Mouse (Mus musculus): ENCODE data around the gene Eif3i. TPM values are rescaled to one million over a fixed set of nuclear protein-coding genes. Genes with fewer than 3 reads are reported as not detected.
A peak's percentile ranks its signal among the peaks of the same experiment; 100 is the strongest.

Eif3i gene
- polyA plus RNA-seq, 1 experiment from 2014 or later: 221 TPM

- 82% methylated on average over 1 of the region's 1 CpGs for WGBS
Measured at GRCm38 (mm10) chr4:129584370-129584769, 16.1 kb downstream of the Eif3i start.

GRCm38 (mm10) chr4:129582251-129582650 is 18.2 kb downstream of the Eif3i start:
- WGBS: 80% methylated on average over 1 of the region's 1 CpGs

More at GRCm38 (mm10) chr4:129584370-129584769, 16.1 kb downstream of the Eif3i start:
- Histone ChIP-seq H3K4me3 (ENCODE audit: low read depth, low read length) (no peak overlapping the region), H3K36me3 (ENCODE audit: control insufficient read depth, insufficient read depth, low read length) (no peaks in the 10 kb centered on the region), H3K4me1 (ENCODE audit: control insufficient read depth, insufficient read depth, low read length) (no peaks in the 10 kb centered on the region), H3K9me3 (ENCODE audit: control insufficient read depth, low read length) (no peaks in the 10 kb centered on the region), H3K9ac (replicated peaks; ENCODE audit: low read depth, low read length) (no peak overlapping the region), H3K27me3 (ENCODE audit: control insufficient read depth, insufficient read depth, low read length) (no peaks in the 10 kb centered on the region), H3K4me2 (ENCODE audit: low read depth, low read length) (peak overlapping the region; percentile 48; the same call in 1 of the 2 replicates), H3K27ac (ENCODE audit: low read depth, low read length) (no peak overlapping the region)
- ATAC-seq (ENCODE audit: low read depth): no peak

GRCm38 (mm10) chr4:129580347-129580746 is 20.1 kb downstream of the Eif3i start:
- Histone ChIP-seq H3K9me3 (ENCODE audit: control insufficient read depth, low read length) (no peaks in the 10 kb centered on the region), H3K4me2 (ENCODE audit: low read depth, low read length) (no peak overlapping the region), H3K27me3 (ENCODE audit: control insufficient read depth, insufficient read depth, low read length) (no peaks in the 10 kb centered on the region), H3K4me3 (ENCODE audit: low read depth, low read length) (no peak overlapping the region), H3K4me1 (ENCODE audit: control insufficient read depth, insufficient read depth, low read length) (no peaks in the 10 kb centered on the region; the same call in 1 of the 2 replicates), H3K9ac (replicated peaks; ENCODE audit: low read depth, low read length) (no peak overlapping the region), H3K27ac (ENCODE audit: low read depth, low read length) (no peak overlapping the region), H3K36me3 (ENCODE audit: control insufficient read depth, insufficient read depth, low read length) (no peaks in the 10 kb centered on the region)
- ATAC-seq (ENCODE audit: low read depth): no peak
- 78% methylated on average over 7 of the region's 7 CpGs for WGBS

More at GRCm38 (mm10) chr4:129582251-129582650, 18.2 kb downstream of the Eif3i start:
- Histone ChIP-seq H3K4me1 (ENCODE audit: control insufficient read depth, insufficient read depth, low read length) (no peaks in the 10 kb centered on the region), H3K27ac (ENCODE audit: low read depth, low read length) (no peak overlapping the region), H3K9ac (replicated peaks; ENCODE audit: low read depth, low read length) (no peak overlapping the region), H3K4me2 (ENCODE audit: low read depth, low read length) (no peak overlapping the region), H3K27me3 (ENCODE audit: control insufficient read depth, insufficient read depth, low read length) (no peaks in the 10 kb centered on the region), H3K4me3 (ENCODE audit: low read depth, low read length) (no peak overlapping the region), H3K9me3 (ENCODE audit: control insufficient read depth, low read length) (no peaks in the 10 kb centered on the region), H3K36me3 (ENCODE audit: control insufficient read depth, insufficient read depth, low read length) (no peaks in the 10 kb centered on the region)
- ATAC-seq (ENCODE audit: low read depth): no peak

- WGBS: 78% methylated on average over 5 of the region's 5 CpGs
- Histone ChIP-seq H3K9me3 (ENCODE audit: control insufficient read depth, low read length) (no peaks in the 10 kb centered on the region), H3K4me1 (ENCODE audit: control insufficient read depth, insufficient read depth, low read length) (no peaks in the 10 kb centered on the region; the same call in 1 of the 2 replicates), H3K27me3 (ENCODE audit: control insufficient read depth, insufficient read depth, low read length) (no peaks in the 10 kb centered on the region), H3K4me3 (ENCODE audit: low read depth, low read length) (no peak within 1 kb of the TSS), H3K36me3 (ENCODE audit: control insufficient read depth, insufficient read depth, low read length) (no peaks in the 10 kb centered on the region), H3K4me2 (ENCODE audit: low read depth, low read length) (no peak within 1 kb of the TSS), H3K27ac (ENCODE audit: low read depth, low read length) (no peak within 1 kb of the TSS), H3K9ac (replicated peaks; ENCODE audit: low read depth, low read length) (no peak within 1 kb of the TSS)
- ATAC-seq (ENCODE audit: low read depth): no peak
Measured at GRCm38 (mm10) chr4:129578466-129578865, 22.0 kb downstream of the Eif3i start, which contains the start of gene Fam167b. Gene Fam167b (minus strand): TSS chr4:129578549.

- Histone ChIP-seq H3K27ac (ENCODE audit: low read depth, low read length) (no peak overlapping the region), H3K4me2 (ENCODE audit: low read depth, low read length) (no peak overlapping the region), H3K27me3 (ENCODE audit: control insufficient read depth, insufficient read depth, low read length) (no peaks in the 10 kb centered on the region), H3K9me3 (ENCODE audit: control insufficient read depth, low read length) (no peaks in the 10 kb centered on the region), H3K4me1 (ENCODE audit: control insufficient read depth, insufficient read depth, low read length) (no peaks in the 10 kb centered on the region; the same call in 1 of the 2 replicates), H3K9ac (replicated peaks; ENCODE audit: low read depth, low read length) (no peak overlapping the region), H3K4me3 (ENCODE audit: low read depth, low read length) (no peak overlapping the region), H3K36me3 (ENCODE audit: control insufficient read depth, insufficient read depth, low read length) (no peaks in the 10 kb centered on the region)
- ATAC-seq (ENCODE audit: low read depth): no peak
- WGBS: 83% methylated on average over 7 of the region's 7 CpGs
Measured at GRCm38 (mm10) chr4:129577688-129578087, 22.8 kb downstream of the Eif3i start.

- H3K4me2 ChIP-seq (ENCODE audit: low read depth, low read length): peak overlapping the region; percentile 14; the same call in 1 of the 2 replicates
- H3K27me3 ChIP-seq (ENCODE audit: control insufficient read depth, insufficient read depth, low read length): no peaks in the 10 kb centered on the region
- no peak overlapping the region for H3K4me3 ChIP-seq (ENCODE audit: low read depth, low read length)
- WGBS: 33% methylated on average over 21 of the region's 21 CpGs
- H3K9me3 ChIP-seq (ENCODE audit: control insufficient read depth, low read length): no peaks in the 10 kb centered on the region
- H3K27ac ChIP-seq (ENCODE audit: low read depth, low read length): no peak overlapping the region
- H3K9ac ChIP-seq (replicated peaks; ENCODE audit: low read depth, low read length): no peak overlapping the region
- ATAC-seq (ENCODE audit: low read depth): no peak
- H3K4me1 ChIP-seq (ENCODE audit: control insufficient read depth, insufficient read depth, low read length): no peaks in the 10 kb centered on the region; the same call in 1 of the 2 replicates
- no peaks in the 10 kb centered on the region for H3K36me3 ChIP-seq (ENCODE audit: control insufficient read depth, insufficient read depth, low read length)
Measured at GRCm38 (mm10) chr4:129576863-129577491, 23.5 kb downstream of the Eif3i start.

- 41% methylated on average over 8 of the region's 8 CpGs for WGBS
- no peak overlapping the region for H3K27ac ChIP-seq (ENCODE audit: low read depth, low read length)
Measured at GRCm38 (mm10) chr4:129575171-129575844, 25.1 kb downstream of the Eif3i start.

GRCm38 (mm10) chr4:129573430-129573829 is 27.0 kb downstream of the Eif3i start, which contains the start of gene Lck:
Gene Lck (minus strand): TSS chr4:129573641.
- WGBS: 93% methylated on average over 7 of the region's 8 CpGs
- Histone ChIP-seq H3K27me3 (ENCODE audit: control insufficient read depth, insufficient read depth, low read length) (no peaks in the 10 kb centered on the region), H3K27ac (ENCODE audit: low read depth, low read length) (no peak within 1 kb of the TSS), H3K4me2 (ENCODE audit: low read depth, low read length) (no peak within 1 kb of the TSS), H3K9me3 (ENCODE audit: control insufficient read depth, low read length) (no peaks in the 10 kb centered on the region), H3K36me3 (ENCODE audit: control insufficient read depth, insufficient read depth, low read length) (no peaks in the 10 kb centered on the region), H3K4me1 (ENCODE audit: control insufficient read depth, insufficient read depth, low read length) (no peaks in the 10 kb centered on the region; the same call in 1 of the 2 replicates), H3K4me3 (ENCODE audit: low read depth, low read length) (no peak within 1 kb of the TSS), H3K9ac (replicated peaks; ENCODE audit: low read depth, low read length) (no peak within 1 kb of the TSS)
- no peak for ATAC-seq (ENCODE audit: low read depth)

More at GRCm38 (mm10) chr4:129575171-129575844, 25.1 kb downstream of the Eif3i start:
- Histone ChIP-seq H3K9me3 (ENCODE audit: control insufficient read depth, low read length) (no peaks in the 10 kb centered on the region), H3K27me3 (ENCODE audit: control insufficient read depth, insufficient read depth, low read length) (no peaks in the 10 kb centered on the region), H3K4me3 (ENCODE audit: low read depth, low read length) (no peak overlapping the region), H3K9ac (replicated peaks; ENCODE audit: low read depth, low read length) (no peak overlapping the region), H3K36me3 (ENCODE audit: control insufficient read depth, insufficient read depth, low read length) (no peaks in the 10 kb centered on the region), H3K4me2 (ENCODE audit: low read depth, low read length) (no peak overlapping the region), H3K4me1 (ENCODE audit: control insufficient read depth, insufficient read depth, low read length) (no peaks in the 10 kb centered on the region; the same call in 1 of the 2 replicates)
- no peak for ATAC-seq (ENCODE audit: low read depth)

GRCm38 (mm10) chr4:129573093-129573370 is 27.4 kb downstream of the Eif3i start:
- no peaks in the 10 kb centered on the region for H3K9me3 ChIP-seq (ENCODE audit: control insufficient read depth, low read length)
- no peak overlapping the region for H3K27ac ChIP-seq (ENCODE audit: low read depth, low read length)
- no peaks in the 10 kb centered on the region; the same call in 1 of the 2 replicates for H3K4me1 ChIP-seq (ENCODE audit: control insufficient read depth, insufficient read depth, low read length)
- H3K36me3 ChIP-seq (ENCODE audit: control insufficient read depth, insufficient read depth, low read length): no peaks in the 10 kb centered on the region
- no peak overlapping the region for H3K4me2 ChIP-seq (ENCODE audit: low read depth, low read length)
- H3K9ac ChIP-seq (replicated peaks; ENCODE audit: low read depth, low read length): no peak overlapping the region
- H3K4me3 ChIP-seq (ENCODE audit: low read depth, low read length): no peak overlapping the region
- ATAC-seq (ENCODE audit: low read depth): no peak
- 93% methylated on average over 4 of the region's 4 CpGs for WGBS
- H3K27me3 ChIP-seq (ENCODE audit: control insufficient read depth, insufficient read depth, low read length): no peaks in the 10 kb centered on the region
